Mouse (Mus musculus) olfactory bulb, adult 2 months (tissue): Measurements from ENCODE around the gene Upk3b. TPM values are rescaled to one million over a fixed set of nuclear protein-coding genes. Genes with fewer than 3 reads are reported as not detected.

Source experiments
- H3K27ac ChIP-seq: fragments of 200-500 bp; 2 replicates; pipeline ENCODE4 v1.5.1; 2012; ENCODE audit warnings: low read depth, low read length; ENCODE audit not compliant: insufficient read depth
- H3K4me1 ChIP-seq: fragments of 200-500 bp; 2 replicates; pipeline ENCODE4 v1.6.1; 2012; ENCODE audit warnings: low read length; ENCODE audit not compliant: control insufficient read depth, insufficient read depth
- H3K4me3 ChIP-seq: fragments of 200-500 bp; 2 replicates; pipeline ENCODE4 v1.5.1; 2012; ENCODE audit warnings: mild to moderate bottlenecking, low read depth, low read length, moderate library complexity; ENCODE audit not compliant: insufficient read depth
- CTCF ChIP-seq: fragments of 200-500 bp; IDR thresholded peaks from 2 replicates; pipeline ENCODE4 v1.5.1; 2012; ENCODE audit warnings: low read depth, mild to moderate bottlenecking, low read length, moderate library complexity; ENCODE audit not compliant: insufficient read depth
- POLR2A ChIP-seq: fragments of 200-500 bp; IDR thresholded peaks from 2 replicates; pipeline ENCODE4 v1.6.1; 2012; ENCODE audit warnings: mild to moderate bottlenecking, low read depth, low read length, moderate library complexity; ENCODE audit not compliant: insufficient read depth
- WGBS: fragments of 180-500 bp; shearing (Covaris S2); methylation state at CpG from one replicate; pipeline ENCODE4 v1.1.7; 2018; 5-methylcytosine and 5-hydroxymethylcytosine counted together
- polyA plus RNA-seq: library from polyadenylated mRNA; stranded (reverse); fragments of >200 nt; gene quantifications from 2 replicates; pipeline ENCODE4 v1.2.4, GENCODE M21; 2012; ENCODE audit warnings: low replicate concordance; ENCODE audit not compliant: missing spikeins, insufficient read depth, insufficient read length

Gene Upk3b
- polyA plus RNA-seq, 1 experiment = not detected

GRCm38 (mm10) chr5:136094249-136095010 lies 56.1 kb downstream of the Upk3b start:
- WGBS = 24% methylated on average over 8 of the region's 8 CpGs
- TF ChIP-seq CTCF (no peak), POLR2A (no peak)
- peaks cover 14% of the 10 kb centered on the region for H3K4me1 ChIP-seq
- no peak overlapping the region for H3K4me3 ChIP-seq
- H3K27ac ChIP-seq = no peak overlapping the region

DNA sequence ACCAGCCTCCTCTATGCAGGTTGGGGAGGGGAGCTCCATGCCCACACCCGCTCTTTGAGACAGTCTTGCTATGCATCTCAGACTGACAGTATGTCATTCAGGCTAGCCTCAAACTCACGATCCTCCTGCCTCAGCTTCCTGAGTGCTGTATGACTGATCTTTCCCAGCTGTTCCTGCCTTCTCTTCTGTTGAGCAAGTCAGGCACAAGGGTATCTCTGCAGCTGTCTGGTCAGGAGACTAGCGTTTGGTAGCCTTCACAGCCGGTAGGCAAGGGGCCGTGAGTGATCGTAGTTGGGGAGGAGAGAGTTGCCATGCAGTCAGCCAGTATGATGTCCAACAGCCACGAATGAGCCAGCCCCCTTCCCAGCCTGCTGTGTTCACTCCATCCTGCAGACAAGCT lies 56.8 kb downstream of the Upk3b start:
- Histone ChIP-seq H3K4me3 (no peak overlapping the region), H3K4me1 (peaks cover 14% of the 10 kb centered on the region), H3K27ac (no peak overlapping the region)
- TF ChIP-seq CTCF = no peak
- no peak for TF ChIP-seq POLR2A
- WGBS = 70% methylated on average over 7 of the region's 7 CpGs

Other genes starting within 250 kb of the Upk3b start
- not detected in 2 replicates for gene Srrm3, start 231.6 kb upstream of the Upk3b start, polyA plus RNA-seq
- not detected in 2 replicates for gene Hspb1, start 150.6 kb upstream of the Upk3b start, polyA plus RNA-seq
- gene Ywhag, start 103.9 kb upstream of the Upk3b start, polyA plus RNA-seq = 235 and 282 TPM in 2 replicates
- not detected in 2 replicates for gene Ssc4d, start 64.0 kb upstream of the Upk3b start, polyA plus RNA-seq
- gene Zp3, start 58.4 kb upstream of the Upk3b start, polyA plus RNA-seq = not detected in 2 replicates
- gene Dtx2, start 43.7 kb upstream of the Upk3b start, polyA plus RNA-seq = not detected in 2 replicates
- not detected in 2 replicates for gene Upk3bl, start 16.0 kb downstream of the Upk3b start, polyA plus RNA-seq
- not detected in 2 replicates for gene Rasa4, start 45.4 kb downstream of the Upk3b start, polyA plus RNA-seq
- gene Polr2j, start 78.1 kb downstream of the Upk3b start, polyA plus RNA-seq = not detected in 2 replicates
- gene Lrwd1, start 97.6 kb downstream of the Upk3b start, polyA plus RNA-seq = not detected in 2 replicates
- gene Alkbh4, start 97.7 kb downstream of the Upk3b start, polyA plus RNA-seq = not detected in 2 replicates
- gene Orai2, start 132.2 kb downstream of the Upk3b start, polyA plus RNA-seq = not detected in 2 replicates
- gene Prkrip1, start 160.5 kb downstream of the Upk3b start, polyA plus RNA-seq = not detected in 2 replicates
- not detected in 2 replicates for gene Sh2b2, start 208.1 kb downstream of the Upk3b start, polyA plus RNA-seq